Mouse (Mus musculus) lung, adult 2 months (tissue): Measurements from ENCODE around the gene Med11.

ENCODE experiments used
- CTCF ChIP-seq: fragments of 200-500 bp; IDR thresholded peaks from 2 replicates; pipeline ENCODE4 v1.5.1; 2011; ENCODE audit warnings: mild to moderate bottlenecking, low read length, control low read depth; ENCODE audit not compliant: insufficient read depth
- POLR2A ChIP-seq: fragments of 200-500 bp; IDR thresholded peaks from 2 replicates; pipeline ENCODE4 v1.6.1; 2011; ENCODE audit warnings: low read depth, mild to moderate bottlenecking, control low read depth, low read length, borderline replicate concordance; ENCODE audit errors: extremely low read depth

DNA sequence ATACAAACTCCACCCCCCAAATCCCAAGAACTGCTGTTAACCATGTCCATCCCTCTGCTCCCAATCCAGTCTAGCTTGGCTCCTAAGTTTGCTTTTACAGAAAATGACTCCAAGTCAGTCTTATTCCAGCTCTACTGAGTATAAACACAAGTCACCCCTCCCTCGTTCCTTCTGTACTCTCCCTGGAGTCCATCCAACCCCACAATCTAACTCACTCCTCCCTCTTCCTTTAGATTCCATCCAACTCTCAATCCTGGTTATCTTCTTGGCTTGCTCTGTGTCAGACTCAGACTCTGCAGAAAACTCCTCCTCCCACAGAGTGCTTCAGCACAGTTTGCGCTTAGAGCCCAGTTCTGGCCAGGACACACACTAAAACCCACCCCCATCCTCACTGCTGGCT is 48.1 kb upstream of the Med11 start:
- TF ChIP-seq CTCF = no peak
- no peak for TF ChIP-seq POLR2A
